Mouse (Mus musculus) hindbrain, embryonic 14.5 days (tissue): ENCODE measurements at regions not wholly inside any gene's neighbourhood (a gene's known extent, or its start where the extent isn't known, plus 50 kb on each side); places are given as distances from the start of the nearest gene placed in this dataset.

Experiments used
- ATAC-seq: fragments of 200-750 bp; cut with Nextera tagmentation; 2 replicates; pipeline ENCODE4 v1.8.0; 2017; ENCODE audit warnings: moderate number of reproducible peaks, mild to moderate bottlenecking, moderate TSS enrichment, moderate library complexity; ENCODE audit not compliant: low FRiP score
- DNase-seq: peaks from one replicate; pipeline ENCODE4 v3.0.0-alpha.2; 2015; ENCODE audit warnings: low spot score
- H3K27ac ChIP-seq: fragments of 300-500 bp; sonication (generic); 2 replicates; pipeline ENCODE4 v1.5.1; 2014; ENCODE audit warnings: mild to moderate bottlenecking, moderate library complexity
- H3K27me3 ChIP-seq: fragments of 300-500 bp; sonication (generic); 2 replicates; pipeline ENCODE4 v1.6.1; 2014; ENCODE audit warnings: mild to moderate bottlenecking, low read length, mixed read lengths; ENCODE audit not compliant: control insufficient read depth, insufficient read depth
- H3K36me3 ChIP-seq: fragments of 300-500 bp; sonication (generic); replicated peaks from 2 replicates; pipeline ENCODE4 v1.6.1; 2014; ENCODE audit not compliant: control insufficient read depth, insufficient read depth
- H3K4me1 ChIP-seq: fragments of 300-500 bp; sonication (generic); replicated peaks from 2 replicates; pipeline ENCODE4 v1.6.1; 2014; ENCODE audit warnings: antibody characterized with exemption, low read length, mixed read lengths; ENCODE audit not compliant: control insufficient read depth, insufficient read depth
- H3K4me2 ChIP-seq: fragments of 300-500 bp; sonication (generic); replicated peaks from 2 replicates; pipeline ENCODE4 v1.6.1; 2014; ENCODE audit warnings: mild to moderate bottlenecking, moderate library complexity
- H3K4me3 ChIP-seq: fragments of 300-500 bp; sonication (generic); replicated peaks from 2 replicates; pipeline ENCODE4 v1.5.1; 2014; ENCODE audit warnings: mild to moderate bottlenecking, low read length
- H3K9ac ChIP-seq: fragments of 300-500 bp; sonication (generic); 2 replicates; pipeline ENCODE4 v1.6.1; 2014
- H3K9me3 ChIP-seq: fragments of 300-500 bp; sonication (generic); 2 replicates; pipeline ENCODE4 v1.6.1; 2016; ENCODE audit warnings: low read length; ENCODE audit not compliant: control insufficient read depth
- WGBS: fragments of 180-500 bp; shearing (Covaris S2); extraction: QIAGEN DNeasy Blood & Tissue Kit; methylation state at CpG from one replicate; pipeline ENCODE4 v1.1.7; 2014; 5-methylcytosine and 5-hydroxymethylcytosine counted together

- no peaks in the 10 kb centered on the region for H3K9me3 ChIP-seq
- no peak overlapping the region for H3K4me2 ChIP-seq
- H3K9ac ChIP-seq = no peak overlapping the region
- H3K4me1 ChIP-seq = no peaks in the 10 kb centered on the region
- no peak overlapping the region for H3K27ac ChIP-seq
- DNase-seq (no peak), ATAC-seq (no peak)
- H3K4me3 ChIP-seq = no peak overlapping the region
- H3K36me3 ChIP-seq = no peaks in the 10 kb centered on the region
- 75% methylated on average over 2 of the region's 2 CpGs for WGBS
- H3K27me3 ChIP-seq = no peaks in the 10 kb centered on the region
Measured at GRCm38 (mm10) chr1:81618880-81619279, 542.1 kb downstream of the Nyap2 start.

GRCm38 (mm10) chr1:81624141-81624540 is 547.4 kb downstream of the Nyap2 start:
- H3K4me3 ChIP-seq = no peak overlapping the region
- no peaks in the 10 kb centered on the region for H3K9me3 ChIP-seq
- H3K9ac ChIP-seq = no peak overlapping the region
- ATAC-seq (no peak), DNase-seq (no peak)
- no peak overlapping the region for H3K4me2 ChIP-seq
- no peaks in the 10 kb centered on the region for H3K36me3 ChIP-seq
- no peaks in the 10 kb centered on the region for H3K27me3 ChIP-seq
- no peaks in the 10 kb centered on the region for H3K4me1 ChIP-seq
- H3K27ac ChIP-seq = no peak overlapping the region
- WGBS = 85% methylated on average over 4 of the region's 4 CpGs

GRCm38 (mm10) chr1:81632704-81633103 is 556.0 kb downstream of the Nyap2 start:
- ATAC-seq (no peak), DNase-seq (no peak)
- Histone ChIP-seq H3K9ac (no peak overlapping the region), H3K36me3 (no peaks in the 10 kb centered on the region), H3K27ac (no peak overlapping the region), H3K27me3 (no peaks in the 10 kb centered on the region), H3K4me2 (no peak overlapping the region), H3K4me1 (no peaks in the 10 kb centered on the region), H3K9me3 (no peaks in the 10 kb centered on the region), H3K4me3 (no peak overlapping the region)
- whole genome bisulfite sequencing = 83% methylated on average over 1 of the region's 1 CpGs

- DNase-seq = no peak
- Histone ChIP-seq H3K4me1 (no peaks in the 10 kb centered on the region), H3K9ac (no peak overlapping the region), H3K4me3 (no peak overlapping the region), H3K27ac (no peak overlapping the region), H3K9me3 (no peaks in the 10 kb centered on the region), H3K36me3 (no peaks in the 10 kb centered on the region), H3K27me3 (no peaks in the 10 kb centered on the region), H3K4me2 (no peak overlapping the region)
- 89% methylated on average over 5 of the region's 5 CpGs for WGBS
- ATAC-seq = no peak
Measured at GRCm38 (mm10) chr1:81637357-81637756, 560.6 kb downstream of the Nyap2 start.

- H3K9ac ChIP-seq = no peak overlapping the region
- no peaks in the 10 kb centered on the region for H3K9me3 ChIP-seq
- no peak overlapping the region for H3K4me3 ChIP-seq
- 91% methylated on average over 9 of the region's 9 CpGs for WGBS
- no peak overlapping the region for H3K27ac ChIP-seq
- no peaks in the 10 kb centered on the region for H3K4me1 ChIP-seq
- no peak for ATAC-seq
- H3K4me2 ChIP-seq = no peak overlapping the region
- H3K27me3 ChIP-seq = no peaks in the 10 kb centered on the region
- no peaks in the 10 kb centered on the region for H3K36me3 ChIP-seq
- DNase-seq = no peak
Measured at GRCm38 (mm10) chr1:81652990-81653717, 576.4 kb downstream of the Nyap2 start.

GRCm38 (mm10) chr1:81661245-81661644 is 571.7 kb upstream of the Gm9747 start:
- Histone ChIP-seq H3K4me2 (no peak overlapping the region), H3K9me3 (no peaks in the 10 kb centered on the region), H3K9ac (no peak overlapping the region), H3K27ac (no peak overlapping the region), H3K4me3 (no peak overlapping the region), H3K27me3 (no peaks in the 10 kb centered on the region), H3K36me3 (no peaks in the 10 kb centered on the region), H3K4me1 (no peaks in the 10 kb centered on the region)
- WGBS = 75% methylated on average over 4 of the region's 4 CpGs
- no peak for ATAC-seq
- DNase-seq = no peak

- no peak overlapping the region for H3K9ac ChIP-seq
- no peak overlapping the region for H3K4me2 ChIP-seq
- ATAC-seq (no peak), DNase-seq (no peak)
- no peaks in the 10 kb centered on the region for H3K27me3 ChIP-seq
- H3K4me3 ChIP-seq = no peak overlapping the region
- 91% methylated on average over 2 of the region's 2 CpGs for WGBS
- H3K9me3 ChIP-seq = no peaks in the 10 kb centered on the region
- H3K27ac ChIP-seq = no peak overlapping the region
- no peaks in the 10 kb centered on the region for H3K4me1 ChIP-seq
- H3K36me3 ChIP-seq = no peaks in the 10 kb centered on the region
Measured at GRCm38 (mm10) chr1:81671142-81671541, 561.8 kb upstream of the Gm9747 start.

GRCm38 (mm10) chr1:81671725-81672124 is 561.2 kb upstream of the Gm9747 start:
- no peak for DNase-seq
- H3K27ac ChIP-seq = no peak overlapping the region
- no peaks in the 10 kb centered on the region for H3K27me3 ChIP-seq
- no peak overlapping the region for H3K4me2 ChIP-seq
- no peaks in the 10 kb centered on the region for H3K9me3 ChIP-seq
- no peaks in the 10 kb centered on the region for H3K36me3 ChIP-seq
- 91% methylated on average over 3 of the region's 3 CpGs for WGBS
- no peak overlapping the region for H3K4me3 ChIP-seq
- H3K4me1 ChIP-seq = no peaks in the 10 kb centered on the region
- H3K9ac ChIP-seq = no peak overlapping the region
- ATAC-seq = no peak

- no peak overlapping the region for H3K4me3 ChIP-seq
- no peaks in the 10 kb centered on the region for H3K4me1 ChIP-seq
- no peak overlapping the region for H3K27ac ChIP-seq
- WGBS = 83% methylated on average over 5 of the region's 5 CpGs
- H3K4me2 ChIP-seq = no peak overlapping the region
- peaks cover 7% of the 10 kb centered on the region; the same call in 1 of the 2 replicates for H3K9me3 ChIP-seq
- no peaks in the 10 kb centered on the region for H3K27me3 ChIP-seq
- no peak for DNase-seq
- no peak overlapping the region for H3K9ac ChIP-seq
- H3K36me3 ChIP-seq = no peaks in the 10 kb centered on the region
- ATAC-seq = no peak
Measured at GRCm38 (mm10) chr1:81675576-81676342, 557.2 kb upstream of the Gm9747 start.
